Mouse (Mus musculus): ENCODE data around the gene Mthfd1. TPM values are rescaled to one million over a fixed set of nuclear protein-coding genes. Genes with fewer than 3 reads are reported as not detected.

Mthfd1 gene
- total and polyA plus RNA-seq, 3 experiments: 16.9 to 30.2 (median 27.4) TPM

- TF ChIP-seq POLR2A (IDR thresholded peaks at IDR 0.05; ENCODE audit: insufficient read depth, low read depth, low read length) (no peak), CTCF (IDR thresholded peaks at IDR 0.05) (no peak), EP300 (IDR thresholded peaks at IDR 0.05; ENCODE audit: insufficient read depth, low read depth, low read length) (no peak)
- Histone ChIP-seq H3K27ac (no peak overlapping the region), H3K9ac (ENCODE audit: low read depth, low read length) (peak overlapping the region; percentile 11; the same call in 1 of the 2 replicates), H3K4me1 (ENCODE audit: control insufficient read depth, insufficient read depth, low read length) (peaks cover 4% of the 10 kb centered on the region), H3K36me3 (ENCODE audit: control insufficient read depth, insufficient read depth, low read length) (no peaks in the 10 kb centered on the region), H3K79me2 (replicated peaks; ENCODE audit: control insufficient read depth, insufficient read depth, low read length) (no peaks in the 10 kb centered on the region), H3K27me3 (ENCODE audit: control insufficient read depth, insufficient read depth, low read length) (no peaks in the 10 kb centered on the region), H3K4me3 (peak overlapping the region; percentile 87)
- intact Hi-C loops (cut with DNase I): no loop called here
- 24% methylated on average over 17 of the region's 17 CpGs for WGBS
- DNase-seq: no peak
These were observed 1.2 kb downstream of the Mthfd1 start for GRCm38 (mm10) chr12:76256114-76256843.

- Histone ChIP-seq H3K27me3 (ENCODE audit: control insufficient read depth, insufficient read depth, low read length) (no peaks in the 10 kb centered on the region), H3K79me2 (replicated peaks; ENCODE audit: control insufficient read depth, insufficient read depth, low read length) (no peaks in the 10 kb centered on the region), H3K27ac (no peak overlapping the region), H3K36me3 (ENCODE audit: control insufficient read depth, insufficient read depth, low read length) (peaks cover 2% of the 10 kb centered on the region; the same call in 1 of the 2 replicates), H3K4me1 (ENCODE audit: control insufficient read depth, insufficient read depth, low read length) (peaks cover 7% of the 10 kb centered on the region), H3K9ac (ENCODE audit: low read depth, low read length) (no peak overlapping the region), H3K4me3 (no peak overlapping the region)
- no peak for DNase-seq
- TF ChIP-seq CTCF (IDR thresholded peaks at IDR 0.05): no peak
- TF ChIP-seq POLR2A (IDR thresholded peaks at IDR 0.05; ENCODE audit: insufficient read depth, low read depth, low read length): no peak
- TF ChIP-seq EP300 (IDR thresholded peaks at IDR 0.05; ENCODE audit: insufficient read depth, low read depth, low read length): no peak
- 84% methylated on average over 3 of the region's 3 CpGs for WGBS
- intact Hi-C loops (cut with DNase I): no loop called here
These were observed 5.6 kb downstream of the Mthfd1 start for GRCm38 (mm10) chr12:76260673-76261072.

GRCm38 (mm10) chr12:76261556-76261955 is 6.5 kb downstream of the Mthfd1 start:
- no peaks in the 10 kb centered on the region for H3K27me3 ChIP-seq (ENCODE audit: control insufficient read depth, insufficient read depth, low read length)
- TF ChIP-seq EP300 (IDR thresholded peaks at IDR 0.05; ENCODE audit: insufficient read depth, low read depth, low read length) (no peak), POLR2A (IDR thresholded peaks at IDR 0.05; ENCODE audit: insufficient read depth, low read depth, low read length) (no peak), CTCF (IDR thresholded peaks at IDR 0.05) (no peak)
- H3K9ac ChIP-seq (ENCODE audit: low read depth, low read length): no peak overlapping the region
- 78% methylated on average over 4 of the region's 4 CpGs for WGBS
- no peaks in the 10 kb centered on the region for H3K79me2 ChIP-seq (replicated peaks; ENCODE audit: control insufficient read depth, insufficient read depth, low read length)
- no peak for DNase-seq
- H3K27ac ChIP-seq: no peak overlapping the region
- peaks cover 4% of the 10 kb centered on the region for H3K4me1 ChIP-seq (ENCODE audit: control insufficient read depth, insufficient read depth, low read length)
- H3K4me3 ChIP-seq: no peak overlapping the region
- H3K36me3 ChIP-seq (ENCODE audit: control insufficient read depth, insufficient read depth, low read length): peaks cover 2% of the 10 kb centered on the region; the same call in 1 of the 2 replicates
- intact Hi-C loops (cut with DNase I): no loop called here

GRCm38 (mm10) chr12:76262918-76263317 is 7.8 kb downstream of the Mthfd1 start:
- Histone ChIP-seq H3K4me1 (ENCODE audit: control insufficient read depth, insufficient read depth, low read length) (peaks cover 4% of the 10 kb centered on the region), H3K4me3 (no peak overlapping the region), H3K36me3 (ENCODE audit: control insufficient read depth, insufficient read depth, low read length) (peaks cover 2% of the 10 kb centered on the region; the same call in 1 of the 2 replicates), H3K27me3 (ENCODE audit: control insufficient read depth, insufficient read depth, low read length) (no peaks in the 10 kb centered on the region), H3K27ac (no peak overlapping the region), H3K79me2 (replicated peaks; ENCODE audit: control insufficient read depth, insufficient read depth, low read length) (no peaks in the 10 kb centered on the region), H3K9ac (ENCODE audit: low read depth, low read length) (no peak overlapping the region)
- 95% methylated on average over 4 of the region's 4 CpGs for whole genome bisulfite sequencing
- no peak for DNase-seq
- intact Hi-C loops (cut with DNase I): no loop called here
- TF ChIP-seq EP300 (IDR thresholded peaks at IDR 0.05; ENCODE audit: insufficient read depth, low read depth, low read length) (no peak), POLR2A (IDR thresholded peaks at IDR 0.05; ENCODE audit: insufficient read depth, low read depth, low read length) (no peak), CTCF (IDR thresholded peaks at IDR 0.05) (no peak)

- TF ChIP-seq CTCF (IDR thresholded peaks at IDR 0.05): no peak
- TF ChIP-seq POLR2A (IDR thresholded peaks at IDR 0.05; ENCODE audit: insufficient read depth, low read depth, low read length): no peak
- TF ChIP-seq EP300 (IDR thresholded peaks at IDR 0.05; ENCODE audit: insufficient read depth, low read depth, low read length): no peak
- Histone ChIP-seq H3K79me2 (replicated peaks; ENCODE audit: control insufficient read depth, insufficient read depth, low read length) (no peaks in the 10 kb centered on the region), H3K27ac (no peak overlapping the region), H3K4me1 (ENCODE audit: control insufficient read depth, insufficient read depth, low read length) (peaks cover 4% of the 10 kb centered on the region), H3K36me3 (ENCODE audit: control insufficient read depth, insufficient read depth, low read length) (peaks cover 2% of the 10 kb centered on the region; the same call in 1 of the 2 replicates), H3K27me3 (ENCODE audit: control insufficient read depth, insufficient read depth, low read length) (no peaks in the 10 kb centered on the region), H3K9ac (ENCODE audit: low read depth, low read length) (no peak overlapping the region), H3K4me3 (no peak overlapping the region)
- 88% methylated on average over 1 of the region's 1 CpGs for WGBS
- intact Hi-C loops (cut with DNase I): no loop called here
- DNase-seq: no peak
These were observed 8.8 kb downstream of the Mthfd1 start for GRCm38 (mm10) chr12:76263876-76264275.

- Histone ChIP-seq H3K36me3 (ENCODE audit: control insufficient read depth, insufficient read depth, low read length) (peaks cover 2% of the 10 kb centered on the region; the same call in 1 of the 2 replicates), H3K27me3 (ENCODE audit: control insufficient read depth, insufficient read depth, low read length) (no peaks in the 10 kb centered on the region), H3K9ac (ENCODE audit: low read depth, low read length) (no peak overlapping the region), H3K79me2 (replicated peaks; ENCODE audit: control insufficient read depth, insufficient read depth, low read length) (no peaks in the 10 kb centered on the region), H3K4me3 (no peak overlapping the region), H3K4me1 (ENCODE audit: control insufficient read depth, insufficient read depth, low read length) (peaks cover 4% of the 10 kb centered on the region), H3K27ac (no peak overlapping the region)
- DNase-seq: peak in 1 of 2 experiments; percentile 41
- whole genome bisulfite sequencing: 56% methylated on average over 9 of the region's 9 CpGs
- TF ChIP-seq EP300 (IDR thresholded peaks at IDR 0.05; ENCODE audit: insufficient read depth, low read depth, low read length) (no peak), CTCF (IDR thresholded peaks at IDR 0.05) (no peak), POLR2A (IDR thresholded peaks at IDR 0.05; ENCODE audit: insufficient read depth, low read depth, low read length) (no peak)
- intact Hi-C loops (cut with DNase I): no loop called here
These were observed 9.3 kb downstream of the Mthfd1 start for GRCm38 (mm10) chr12:76264325-76264965.

All from heart, adult 2 months (tissue).